Mouse (Mus musculus) G1E (cell line): ENCODE data around the gene Gng11.

ENCODE experiments used
- CTCF ChIP-seq: IDR thresholded peaks from 2 replicates; pipeline ENCODE4 v1.5.1; 2012; ENCODE audit warnings: low read depth, low read length, inconsistent platforms, mixed read lengths
- GATA1 ChIP-seq: IDR thresholded peaks from 2 replicates; pipeline ENCODE4 v1.6.1; 2012; ENCODE audit warnings: borderline replicate concordance, low read length, inconsistent platforms, mixed read lengths

GRCm38 (mm10) chr6:4047200-4047599 is 43.5 kb downstream of the Gng11 start:
- TF ChIP-seq CTCF: no peak
- no peak for TF ChIP-seq GATA1
